Mouse (Mus musculus) liver, embryonic 13.5 days (tissue): ENCODE measurements around the gene Ndufs3. TPM values are rescaled to one million over a fixed set of nuclear protein-coding genes. Genes with fewer than 3 reads are reported as not detected.
A peak's percentile ranks its signal among the peaks of the same experiment; 100 is the strongest.

Experiments
- ATAC-seq: fragments of 200-750 bp; cut with Nextera tagmentation; 2 replicates; pipeline ENCODE4 v1.8.0; 2017; ENCODE audit warnings: low read depth, mild to moderate bottlenecking, moderate number of reproducible peaks, moderate library complexity
- DNase-seq: peaks from one replicate; pipeline ENCODE4 v3.0.0; 2022
- H3K27ac ChIP-seq: fragments of 300-500 bp; sonication (generic); 2 replicates; pipeline ENCODE4 v1.5.1; 2015; ENCODE audit warnings: moderate library complexity, mild to moderate bottlenecking, inconsistent platforms
- H3K27me3 ChIP-seq: fragments of 300-500 bp; sonication (generic); 2 replicates; pipeline ENCODE4 v1.6.1; 2015; ENCODE audit warnings: mild to moderate bottlenecking, inconsistent platforms
- H3K36me3 ChIP-seq: fragments of 300-500 bp; sonication (generic); 2 replicates; pipeline ENCODE4 v1.6.1; 2015; ENCODE audit warnings: mild to moderate bottlenecking, inconsistent platforms
- H3K4me1 ChIP-seq: fragments of 300-500 bp; sonication (generic); replicated peaks from 2 replicates; pipeline ENCODE4 v1.6.1; 2015; ENCODE audit warnings: inconsistent platforms
- H3K4me2 ChIP-seq: fragments of 300-500 bp; sonication (generic); 2 replicates; pipeline ENCODE4 v1.6.1; 2015; ENCODE audit warnings: inconsistent platforms, mild to moderate bottlenecking, moderate library complexity
- H3K4me3 ChIP-seq: fragments of 300-500 bp; sonication (generic); replicated peaks from 2 replicates; pipeline ENCODE4 v1.5.1; 2015; ENCODE audit warnings: mild to moderate bottlenecking, inconsistent platforms
- H3K9ac ChIP-seq: fragments of 300-500 bp; sonication (generic); 2 replicates; pipeline ENCODE4 v1.6.1; 2015; ENCODE audit warnings: mild to moderate bottlenecking, inconsistent platforms
- H3K9me3 ChIP-seq: fragments of 300-500 bp; sonication (generic); replicated peaks from 2 replicates; pipeline ENCODE4 v1.6.1; 2016; ENCODE audit warnings: inconsistent platforms
- WGBS: fragments of 180-500 bp; shearing (Covaris S2); methylation state at CpG from one replicate; pipeline ENCODE4 v1.1.7; 2015; ENCODE audit not compliant: insufficient replicate concordance; 5-methylcytosine and 5-hydroxymethylcytosine counted together
- polyA plus RNA-seq: library from polyadenylated mRNA; unstranded; fragments of >200 nt; fragmentation: Nextera tagmentation; extraction: Ambion mirVana; gene quantifications from 2 replicates; pipeline ENCODE4 v1.2.1, GENCODE M21; 2015

The Ndufs3 gene
- polyA plus RNA-seq, 1 experiment from 2014 or later = 156 TPM

- Histone ChIP-seq H3K36me3 (no peaks in the 10 kb centered on the region), H3K4me2 (no peak overlapping the region), H3K4me1 (no peaks in the 10 kb centered on the region), H3K27me3 (peaks cover 14% of the 10 kb centered on the region; the same call in 1 of the 2 replicates), H3K9me3 (no peaks in the 10 kb centered on the region), H3K9ac (no peak overlapping the region), H3K4me3 (no peak overlapping the region), H3K27ac (no peak overlapping the region)
- 75% methylated on average over 13 of the region's 13 CpGs for WGBS
- no peak for DNase-seq
- ATAC-seq = no peak
Observed at GRCm38 (mm10) chr2:90928566-90928965, 23.9 kb upstream of the Ndufs3 start.

GRCm38 (mm10) chr2:90922636-90923035 lies 18.0 kb upstream of the Ndufs3 start:
- Histone ChIP-seq H3K36me3 (no peaks in the 10 kb centered on the region), H3K9me3 (no peaks in the 10 kb centered on the region), H3K4me3 (no peak overlapping the region), H3K4me2 (no peak overlapping the region), H3K27ac (no peak overlapping the region), H3K27me3 (no peaks in the 10 kb centered on the region), H3K9ac (no peak overlapping the region), H3K4me1 (peaks cover 10% of the 10 kb centered on the region)
- ATAC-seq (no peak), DNase-seq (no peak)
- WGBS = 83% methylated on average over 2 of the region's 2 CpGs

- H3K4me1 ChIP-seq = peaks cover 22% of the 10 kb centered on the region
Observed at GRCm38 (mm10) chr2:90921178-90921577, 16.6 kb upstream of the Ndufs3 start.

GRCm38 (mm10) chr2:90917999-90918698 lies 13.5 kb upstream of the Ndufs3 start:
- peaks cover 41% of the 10 kb centered on the region for H3K4me1 ChIP-seq
- WGBS = 11% methylated on average over 16 of the region's 16 CpGs
- peak overlapping the region; percentile 88 for H3K27ac ChIP-seq
- no peaks in the 10 kb centered on the region for H3K9me3 ChIP-seq
- H3K4me3 ChIP-seq = peak overlapping the region; percentile 74
- peak overlapping the region; percentile 92 for H3K4me2 ChIP-seq
- ATAC-seq (peak; percentile 77), DNase-seq (no peak)
- H3K9ac ChIP-seq = peak overlapping the region; percentile 89
- no peaks in the 10 kb centered on the region for H3K27me3 ChIP-seq
- peaks cover 18% of the 10 kb centered on the region for H3K36me3 ChIP-seq

More at GRCm38 (mm10) chr2:90921178-90921577, 16.6 kb upstream of the Ndufs3 start:
- no peaks in the 10 kb centered on the region for H3K36me3 ChIP-seq
- no peak overlapping the region for H3K9ac ChIP-seq
- H3K27me3 ChIP-seq = no peaks in the 10 kb centered on the region
- H3K27ac ChIP-seq = no peak overlapping the region
- no peak overlapping the region for H3K4me2 ChIP-seq
- WGBS = 68% methylated on average over 1 of the region's 1 CpGs
- no peak overlapping the region for H3K4me3 ChIP-seq
- ATAC-seq (no peak), DNase-seq (no peak)
- H3K9me3 ChIP-seq = no peaks in the 10 kb centered on the region

GRCm38 (mm10) chr2:90917233-90917998 lies 12.8 kb upstream of the Ndufs3 start:
- under 1% methylated on average over 73 of the region's 73 CpGs for WGBS
- H3K9me3 ChIP-seq = no peaks in the 10 kb centered on the region
- peak overlapping the region; percentile 92 for H3K4me2 ChIP-seq
- peak overlapping the region; percentile 88 for H3K27ac ChIP-seq
- peak; percentile 91 for ATAC-seq
- peak overlapping the region; percentile 89 for H3K9ac ChIP-seq
- H3K4me1 ChIP-seq = peaks cover 41% of the 10 kb centered on the region
- peaks cover 24% of the 10 kb centered on the region for H3K36me3 ChIP-seq
- peak overlapping the region; percentile 74 for H3K4me3 ChIP-seq
- no peaks in the 10 kb centered on the region for H3K27me3 ChIP-seq
- peak; percentile 64 for DNase-seq

GRCm38 (mm10) chr2:90916560-90917232 lies 12.1 kb upstream of the Ndufs3 start:
- peak overlapping the region; percentile 74 for H3K4me3 ChIP-seq
- no peaks in the 10 kb centered on the region for H3K9me3 ChIP-seq
- peaks cover 41% of the 10 kb centered on the region for H3K4me1 ChIP-seq
- H3K36me3 ChIP-seq = peaks cover 29% of the 10 kb centered on the region
- ATAC-seq (0 out of 2 replicates have a peak, but pooled peaks have one; percentile 0), DNase-seq (no peak)
- no peaks in the 10 kb centered on the region for H3K27me3 ChIP-seq
- H3K9ac ChIP-seq = peak overlapping the region; percentile 89
- peak overlapping the region; percentile 92 for H3K4me2 ChIP-seq
- peak overlapping the region; percentile 88 for H3K27ac ChIP-seq
- WGBS = 23% methylated on average over 7 of the region's 7 CpGs

- ATAC-seq (no peak), DNase-seq (no peak)
- Histone ChIP-seq H3K27me3 (no peaks in the 10 kb centered on the region), H3K4me2 (peak overlapping the region; percentile 92), H3K4me1 (peaks cover 41% of the 10 kb centered on the region), H3K9ac (peak overlapping the region; percentile 89; the same call in 1 of the 2 replicates), H3K4me3 (no peak overlapping the region), H3K27ac (peak overlapping the region; percentile 48; the same call in 1 of the 2 replicates), H3K36me3 (peaks cover 40% of the 10 kb centered on the region), H3K9me3 (no peaks in the 10 kb centered on the region)
- 59% methylated on average over 1 of the region's 1 CpGs for WGBS
Observed at GRCm38 (mm10) chr2:90915516-90915915, 10.9 kb upstream of the Ndufs3 start.

- no peaks in the 10 kb centered on the region for H3K9me3 ChIP-seq
- 0 out of 2 replicates have a peak overlapping the region, but pooled peaks have one; percentile 39 for H3K9ac ChIP-seq
- ATAC-seq = no peak
- H3K4me2 ChIP-seq = no peak overlapping the region
- H3K27ac ChIP-seq = no peak overlapping the region
- WGBS = 85% methylated on average over 2 of the region's 2 CpGs
- peaks cover 59% of the 10 kb centered on the region for H3K36me3 ChIP-seq
- H3K27me3 ChIP-seq = no peaks in the 10 kb centered on the region
- no peak overlapping the region for H3K4me3 ChIP-seq
- no peak for DNase-seq
- peaks cover 40% of the 10 kb centered on the region for H3K4me1 ChIP-seq
Observed at GRCm38 (mm10) chr2:90913671-90914070, 9.0 kb upstream of the Ndufs3 start.

- Histone ChIP-seq H3K4me2 (no peak overlapping the region), H3K27ac (no peak overlapping the region), H3K36me3 (peaks cover 72% of the 10 kb centered on the region), H3K4me1 (peaks cover 34% of the 10 kb centered on the region), H3K4me3 (no peak overlapping the region), H3K27me3 (no peaks in the 10 kb centered on the region), H3K9ac (no peak overlapping the region), H3K9me3 (no peaks in the 10 kb centered on the region)
- WGBS = 73% methylated on average over 1 of the region's 1 CpGs
- ATAC-seq (no peak), DNase-seq (no peak)
Observed at GRCm38 (mm10) chr2:90911668-90912067, 7.0 kb upstream of the Ndufs3 start.

GRCm38 (mm10) chr2:90910861-90911260 lies 6.2 kb upstream of the Ndufs3 start:
- Histone ChIP-seq H3K4me2 (no peak overlapping the region), H3K27me3 (no peaks in the 10 kb centered on the region), H3K4me1 (peaks cover 32% of the 10 kb centered on the region), H3K9me3 (no peaks in the 10 kb centered on the region), H3K9ac (no peak overlapping the region), H3K36me3 (peaks cover 75% of the 10 kb centered on the region), H3K27ac (no peak overlapping the region), H3K4me3 (no peak overlapping the region)
- 39% methylated on average over 1 of the region's 1 CpGs for WGBS
- DNase-seq (no peak), ATAC-seq (no peak)

- DNase-seq = no peak
- no peaks in the 10 kb centered on the region for H3K27me3 ChIP-seq
- H3K4me2 ChIP-seq = no peak overlapping the region
- no peak overlapping the region for H3K4me3 ChIP-seq
- no peak overlapping the region for H3K9ac ChIP-seq
- peaks cover 44% of the 10 kb centered on the region for H3K4me1 ChIP-seq
- no peaks in the 10 kb centered on the region for H3K9me3 ChIP-seq
- H3K27ac ChIP-seq = no peak overlapping the region
- H3K36me3 ChIP-seq = peaks cover 63% of the 10 kb centered on the region
- WGBS = 74% methylated on average over 2 of the region's 2 CpGs
- no peak for ATAC-seq
Observed at GRCm38 (mm10) chr2:90906721-90907120, 2.1 kb upstream of the Ndufs3 start.
